Mouse (Mus musculus) liver, embryonic 15.5 days (tissue): ENCODE data around the gene Galnt12. TPM values are rescaled to one million over a fixed set of nuclear protein-coding genes. Genes with fewer than 3 reads are reported as not detected.
A peak's percentile ranks its signal among the peaks of the same experiment; 100 is the strongest.
"Not testable (repeated sequence)": the region's sequence is repeated elsewhere in the genome, so short reads cannot be mapped to it uniquely, and the experiment has no call there.

Experiments used
- ATAC-seq: fragments of 200-750 bp; cut with Nextera tagmentation; 2 replicates; pipeline ENCODE4 v1.8.0; 2017; ENCODE audit warnings: moderate number of reproducible peaks, mild to moderate bottlenecking, moderate library complexity; ENCODE audit not compliant: insufficient read depth
- H3K27ac ChIP-seq: fragments of 300-500 bp; sonication (generic); replicated peaks from 2 replicates; pipeline ENCODE4 v1.5.1; 2015; ENCODE audit warnings: mild to moderate bottlenecking, inconsistent platforms
- H3K27me3 ChIP-seq: fragments of 300-500 bp; sonication (generic); 2 replicates; pipeline ENCODE4 v1.6.1; 2015; ENCODE audit warnings: mild to moderate bottlenecking, inconsistent platforms
- H3K36me3 ChIP-seq: fragments of 300-500 bp; sonication (generic); replicated peaks from 2 replicates; pipeline ENCODE4 v1.6.1; 2015; ENCODE audit warnings: moderate library complexity, mild to moderate bottlenecking, inconsistent platforms
- H3K4me1 ChIP-seq: fragments of 300-500 bp; sonication (generic); replicated peaks from 2 replicates; pipeline ENCODE4 v1.6.1; 2015; ENCODE audit warnings: inconsistent platforms
- H3K4me2 ChIP-seq: fragments of 300-500 bp; sonication (generic); 2 replicates; pipeline ENCODE4 v1.6.1; 2015; ENCODE audit warnings: moderate library complexity, mild to moderate bottlenecking, inconsistent platforms
- H3K4me3 ChIP-seq: fragments of 300-500 bp; sonication (generic); replicated peaks from 2 replicates; pipeline ENCODE4 v1.5.1; 2015; ENCODE audit warnings: mild to moderate bottlenecking, inconsistent platforms
- H3K9ac ChIP-seq: fragments of 300-500 bp; sonication (generic); 2 replicates; pipeline ENCODE4 v1.6.1; 2015; ENCODE audit warnings: moderate library complexity, mild to moderate bottlenecking, inconsistent platforms
- H3K9me3 ChIP-seq: fragments of 300-500 bp; sonication (generic); replicated peaks from 2 replicates; pipeline ENCODE4 v1.6.1; 2016; ENCODE audit warnings: inconsistent platforms
- WGBS: fragments of 180-500 bp; shearing (Covaris S2); methylation state at CpG from one replicate; pipeline ENCODE4 v1.1.7; 2015; ENCODE audit warnings: mixed read lengths; ENCODE audit not compliant: insufficient replicate concordance; 5-methylcytosine and 5-hydroxymethylcytosine counted together
- polyA plus RNA-seq: library from polyadenylated mRNA; unstranded; fragments of >200 nt; fragmentation: Nextera tagmentation; extraction: Ambion mirVana; gene quantifications from 2 replicates; pipeline ENCODE4 v1.2.1, GENCODE M21; 2015

The Galnt12 gene
- polyA plus RNA-seq: 0.59 and 0.70 TPM in 2 replicates

GRCm38 (mm10) chr4:47091493-47092386 lies at the start of gene Galnt12:
TSS of gene Galnt12 (plus strand) at chr4:47091909.
- H3K4me2 ChIP-seq: peak within 1 kb of the TSS; percentile 75
- no peaks in the 10 kb centered on the region for H3K36me3 ChIP-seq
- H3K27ac ChIP-seq: no peak within 1 kb of the TSS
- WGBS: 2% methylated on average over 74 of the region's 74 CpGs
- peaks cover 58% of the 10 kb centered on the region for H3K27me3 ChIP-seq
- ATAC-seq: no peak
- peak within 1 kb of the TSS; percentile 50 for H3K4me3 ChIP-seq
- no peak within 1 kb of the TSS for H3K9ac ChIP-seq
- no peaks in the 10 kb centered on the region for H3K9me3 ChIP-seq
- H3K4me1 ChIP-seq: no peaks in the 10 kb centered on the region

- Histone ChIP-seq H3K4me2 (no peak overlapping the region), H3K4me3 (no peak overlapping the region), H3K4me1 (no peaks in the 10 kb centered on the region), H3K36me3 (no peaks in the 10 kb centered on the region), H3K27ac (no peak overlapping the region), H3K9ac (no peak overlapping the region), H3K9me3 (no peaks in the 10 kb centered on the region), H3K27me3 (no peaks in the 10 kb centered on the region)
- WGBS: 70% methylated on average over 9 of the region's 9 CpGs
- no peak for ATAC-seq
These were observed 47.8 kb upstream of the Galnt12 start for GRCm38 (mm10) chr4:47043866-47044265.

GRCm38 (mm10) chr4:47046974-47047373 lies 44.7 kb upstream of the Galnt12 start:
- H3K4me2 ChIP-seq: no peak overlapping the region
- WGBS: 70% methylated on average over 6 of the region's 6 CpGs
- H3K4me1 ChIP-seq: no peaks in the 10 kb centered on the region
- H3K4me3 ChIP-seq: no peak overlapping the region
- no peak overlapping the region for H3K27ac ChIP-seq
- no peak for ATAC-seq
- no peak overlapping the region for H3K9ac ChIP-seq
- peaks cover 19% of the 10 kb centered on the region for H3K27me3 ChIP-seq
- no peaks in the 10 kb centered on the region for H3K36me3 ChIP-seq
- no peaks in the 10 kb centered on the region for H3K9me3 ChIP-seq

GRCm38 (mm10) chr4:47047765-47048164 lies 43.9 kb upstream of the Galnt12 start:
- no peaks in the 10 kb centered on the region for H3K9me3 ChIP-seq
- no peak for ATAC-seq
- no peak overlapping the region for H3K27ac ChIP-seq
- H3K4me3 ChIP-seq: no peak overlapping the region
- H3K27me3 ChIP-seq: peaks cover 27% of the 10 kb centered on the region
- no peaks in the 10 kb centered on the region for H3K36me3 ChIP-seq
- no peak overlapping the region for H3K9ac ChIP-seq
- no peaks in the 10 kb centered on the region for H3K4me1 ChIP-seq
- H3K4me2 ChIP-seq: no peak overlapping the region
- WGBS: 50% methylated on average over 4 of the region's 4 CpGs

- Histone ChIP-seq H3K4me3 (no peak overlapping the region), H3K9ac (no peak overlapping the region), H3K27ac (no peak overlapping the region), H3K36me3 (no peaks in the 10 kb centered on the region), H3K4me2 (no peak overlapping the region), H3K27me3 (peaks cover 36% of the 10 kb centered on the region), H3K9me3 (no peaks in the 10 kb centered on the region), H3K4me1 (no peaks in the 10 kb centered on the region)
- ATAC-seq: no peak
- 75% methylated on average over 16 of the region's 16 CpGs for WGBS
These were observed 42.5 kb upstream of the Galnt12 start for GRCm38 (mm10) chr4:47049216-47049615.

GRCm38 (mm10) chr4:47050167-47050566 lies 41.5 kb upstream of the Galnt12 start:
- peaks cover 43% of the 10 kb centered on the region for H3K27me3 ChIP-seq
- no peak for ATAC-seq
- no peak overlapping the region for H3K9ac ChIP-seq
- no peak overlapping the region for H3K27ac ChIP-seq
- H3K36me3 ChIP-seq: no peaks in the 10 kb centered on the region
- no peaks in the 10 kb centered on the region for H3K4me1 ChIP-seq
- H3K9me3 ChIP-seq: no peaks in the 10 kb centered on the region
- WGBS: 3% methylated on average over 1 of the region's 1 CpGs
- no peak overlapping the region for H3K4me2 ChIP-seq
- no peak overlapping the region for H3K4me3 ChIP-seq

DNA sequence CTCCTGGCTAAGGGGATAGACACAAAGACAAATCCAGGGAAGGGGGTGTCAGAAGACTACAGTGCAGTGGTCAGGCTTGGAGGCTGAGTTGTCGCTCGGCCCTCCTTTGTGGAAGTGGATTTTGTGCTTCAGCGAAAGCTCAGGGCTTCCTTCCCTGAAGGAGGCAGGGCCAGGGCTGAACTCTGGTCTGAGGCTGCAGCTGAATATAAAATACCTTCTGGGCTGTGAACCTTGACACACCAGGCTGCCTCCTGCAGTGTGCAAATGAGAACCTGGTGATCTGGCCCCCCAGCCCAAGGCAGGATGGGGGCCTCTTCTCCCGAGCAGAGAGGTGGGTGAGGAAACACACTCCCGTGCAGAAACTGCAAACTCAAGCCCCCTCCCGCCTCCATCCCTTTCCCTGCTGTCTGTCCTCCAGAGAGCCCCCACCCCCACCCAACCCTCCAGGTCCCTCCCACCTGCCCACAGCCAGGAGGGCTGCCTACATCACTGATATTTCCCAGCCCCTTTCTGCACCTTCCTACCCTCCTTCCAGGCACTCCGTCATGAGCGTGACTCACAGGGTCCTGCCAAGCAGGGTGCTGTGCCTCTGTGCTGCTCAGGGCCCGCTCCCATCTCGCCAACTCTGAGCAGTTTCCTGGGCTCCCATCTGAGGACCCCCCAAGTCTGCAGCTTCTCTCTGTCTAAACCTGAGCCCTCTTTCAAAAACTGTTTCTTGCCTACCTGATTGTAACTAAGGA lies 40.9 kb upstream of the Galnt12 start:
- Histone ChIP-seq H3K27me3 (peaks cover 49% of the 10 kb centered on the region), H3K36me3 (no peaks in the 10 kb centered on the region), H3K27ac (no peak overlapping the region), H3K4me3 (no peak overlapping the region), H3K4me1 (no peaks in the 10 kb centered on the region), H3K4me2 (no peak overlapping the region), H3K9ac (no peak overlapping the region), H3K9me3 (no peaks in the 10 kb centered on the region)
- 29% methylated on average over 10 of the region's 10 CpGs for WGBS
- ATAC-seq: no peak

DNA sequence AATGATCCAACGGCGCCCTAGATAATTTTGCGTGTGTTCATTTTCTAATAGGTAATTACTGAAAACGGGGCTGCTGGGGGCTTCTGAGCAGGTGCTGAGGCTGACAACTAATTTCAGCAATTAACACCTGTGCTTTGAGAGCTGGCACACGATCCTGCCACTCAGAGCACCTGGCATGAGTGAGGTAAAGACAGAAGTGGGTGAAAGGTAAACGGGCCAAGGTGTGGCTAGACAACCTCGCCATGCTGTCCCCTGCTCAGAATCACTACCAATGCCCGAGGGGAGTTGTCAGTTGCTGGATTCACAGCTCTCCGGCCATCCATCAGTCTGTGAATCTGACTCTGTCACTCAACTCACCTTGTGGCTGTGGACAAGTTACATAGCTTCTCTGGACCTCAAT lies 39.8 kb upstream of the Galnt12 start:
- no peak overlapping the region for H3K27ac ChIP-seq
- no peak overlapping the region for H3K9ac ChIP-seq
- no peak overlapping the region for H3K4me3 ChIP-seq
- H3K27me3 ChIP-seq: peaks cover 60% of the 10 kb centered on the region
- ATAC-seq: no peak
- WGBS: 52% methylated on average over 9 of the region's 9 CpGs
- no peak overlapping the region for H3K4me2 ChIP-seq
- H3K4me1 ChIP-seq: no peaks in the 10 kb centered on the region
- H3K9me3 ChIP-seq: no peaks in the 10 kb centered on the region
- no peaks in the 10 kb centered on the region for H3K36me3 ChIP-seq

- not testable (repeated sequence) for H3K27ac ChIP-seq, H3K4me2 ChIP-seq, H3K9ac ChIP-seq, H3K36me3 ChIP-seq, ATAC-seq, H3K4me1 ChIP-seq, H3K4me3 ChIP-seq, H3K9me3 ChIP-seq
- WGBS: 68% methylated on average over 9 of the region's 9 CpGs
- peaks cover 85% of the 10 kb centered on the region for H3K27me3 ChIP-seq
These were observed 36.5 kb upstream of the Galnt12 start for GRCm38 (mm10) chr4:47055170-47055569.

DNA sequence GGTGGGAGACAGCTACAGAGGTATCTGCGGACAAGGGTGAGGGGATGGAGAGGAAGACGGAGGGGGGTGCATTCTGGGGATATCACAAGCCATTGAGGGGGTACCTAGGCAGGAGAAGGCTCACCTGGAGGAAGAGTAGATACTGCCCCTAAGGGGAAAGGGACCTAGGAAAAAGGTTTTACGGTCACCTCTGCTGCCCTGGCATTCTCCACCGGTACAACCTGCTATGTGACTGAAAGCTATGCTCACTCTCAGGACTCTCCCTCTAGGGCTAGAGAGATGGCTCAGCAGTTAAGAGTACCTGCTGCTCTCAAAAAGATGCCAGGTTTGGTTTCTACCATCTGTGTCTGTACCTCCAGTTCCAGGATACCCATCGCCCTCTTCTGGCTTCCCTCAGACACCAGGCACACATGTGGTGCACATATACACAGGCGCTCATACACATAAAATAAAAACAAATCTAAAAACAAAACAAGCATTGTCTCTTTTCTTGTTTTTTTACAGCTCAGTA lies 36.1 kb upstream of the Galnt12 start:
- 73% methylated on average over 6 of the region's 6 CpGs for WGBS
- Histone ChIP-seq H3K27me3 (peaks cover 80% of the 10 kb centered on the region), H3K9me3 (no peaks in the 10 kb centered on the region), H3K36me3 (no peaks in the 10 kb centered on the region), H3K27ac (no peak overlapping the region), H3K9ac (no peak overlapping the region), H3K4me1 (no peaks in the 10 kb centered on the region), H3K4me2 (no peak overlapping the region), H3K4me3 (no peak overlapping the region)
- no peak for ATAC-seq

DNA sequence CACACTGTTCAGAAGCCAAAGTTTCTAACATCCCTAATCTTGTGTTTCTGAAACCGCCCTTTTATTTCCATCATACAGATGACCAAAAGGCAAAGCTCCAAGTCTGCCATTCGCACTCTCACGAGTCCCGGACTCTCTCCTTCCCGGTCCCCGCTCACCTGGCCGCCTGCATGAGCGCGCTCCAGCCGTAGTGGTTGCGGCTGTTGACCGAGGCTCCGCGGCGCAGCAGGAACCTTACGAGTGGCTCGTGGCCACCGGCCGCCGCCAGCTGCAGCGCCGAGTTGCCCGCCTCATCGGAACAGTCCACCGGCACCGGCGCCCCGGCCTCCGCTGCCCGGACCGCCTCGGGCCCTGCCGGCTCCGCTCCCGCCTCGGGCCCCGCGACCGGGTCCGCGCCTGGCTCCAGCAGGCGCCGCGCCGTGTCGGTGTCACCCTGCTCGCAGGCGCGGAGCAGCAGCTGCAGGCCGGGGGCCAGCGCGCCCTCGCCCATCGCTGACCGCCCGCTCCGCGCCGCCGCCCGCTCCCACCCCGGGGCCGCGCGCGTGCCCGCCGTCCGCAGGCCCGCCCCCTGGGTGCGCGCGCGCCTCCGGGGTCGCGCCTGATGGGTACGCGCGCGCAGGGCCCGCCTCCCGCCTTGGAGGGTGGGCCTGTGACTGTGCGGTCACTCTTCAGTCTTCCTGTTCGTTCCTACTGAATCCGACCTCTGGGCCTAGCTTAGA lies 34.8 kb upstream of the Galnt12 start, which contains the start of gene Anks6:
TSS of gene Anks6 (minus strand) at position 637 of the 719 bp plus-strand sequence.
- H3K36me3 ChIP-seq: no peaks in the 10 kb centered on the region
- H3K27ac ChIP-seq: no peak within 1 kb of the TSS
- WGBS: under 1% methylated on average over 85 of the region's 86 CpGs
- peaks cover 67% of the 10 kb centered on the region for H3K27me3 ChIP-seq
- peak within 1 kb of the TSS; percentile 71 for H3K4me2 ChIP-seq
- no peak within 1 kb of the TSS for H3K9ac ChIP-seq
- no peaks in the 10 kb centered on the region for H3K9me3 ChIP-seq
- ATAC-seq: peak; percentile 37; the same call in 1 of the 2 replicates
- H3K4me1 ChIP-seq: no peaks in the 10 kb centered on the region
- H3K4me3 ChIP-seq: peak within 1 kb of the TSS; percentile 50
